Mouse (Mus musculus): ENCODE measurements around the gene Ing3. TPM values are rescaled to one million over a fixed set of nuclear protein-coding genes. Genes with fewer than 3 reads are reported as not detected.
A peak's percentile ranks its signal among the peaks of the same experiment; 100 is the strongest.

Gene Ing3
- polyA plus RNA-seq, 1 experiment from 2014 or later: 19.8 TPM

DNA sequence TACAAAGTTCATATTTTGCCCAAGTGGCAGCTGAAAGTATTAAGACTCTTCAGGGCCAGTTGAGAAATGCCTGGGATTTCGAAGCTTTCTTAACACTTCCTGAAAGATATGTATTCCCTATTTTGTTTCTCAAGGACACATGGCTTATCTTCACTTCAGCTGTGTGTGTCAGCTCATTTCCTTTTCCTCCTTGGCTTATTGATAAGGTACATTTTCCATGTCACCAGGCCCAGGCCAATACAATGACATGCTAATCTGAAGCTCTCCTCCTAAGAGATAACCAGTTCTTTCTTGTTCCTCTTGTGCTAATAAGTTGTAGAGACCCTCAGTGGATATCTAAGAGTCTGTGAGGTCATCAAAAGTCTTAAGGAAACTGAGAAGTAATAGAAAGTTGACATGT is 31.7 kb downstream of the Ing3 start:
- Histone ChIP-seq H3K9ac (ENCODE audit: low read length) (no peak overlapping the region), H3K4me2 (replicated peaks; ENCODE audit: low read depth) (no peak overlapping the region), H3K4me1 (replicated peaks; ENCODE audit: control insufficient read depth, insufficient read depth) (no peaks in the 10 kb centered on the region), H3K27me3 (ENCODE audit: control insufficient read depth, insufficient read depth, low read length) (no peaks in the 10 kb centered on the region), H3K36me3 (ENCODE audit: control insufficient read depth, insufficient read depth, low read length) (no peaks in the 10 kb centered on the region), H3K4me3 (ENCODE audit: low read depth, low read length) (no peak overlapping the region), H3K27ac (replicated peaks) (no peak overlapping the region), H3K9me3 (ENCODE audit: control insufficient read depth, low read length) (no peaks in the 10 kb centered on the region)
- TF ChIP-seq EP300 (optimal IDR thresholded peaks at IDR 0.05): no peak
- no peak for TF ChIP-seq CTCF (IDR thresholded peaks at IDR 0.05; ENCODE audit: low read depth)
- 81% methylated on average over 1 of the region's 1 CpGs for WGBS
- ATAC-seq (ENCODE audit: low FRiP score, low TSS enrichment) (no peak), DNase-seq (ENCODE audit: low spot score) (no peak)

DNA sequence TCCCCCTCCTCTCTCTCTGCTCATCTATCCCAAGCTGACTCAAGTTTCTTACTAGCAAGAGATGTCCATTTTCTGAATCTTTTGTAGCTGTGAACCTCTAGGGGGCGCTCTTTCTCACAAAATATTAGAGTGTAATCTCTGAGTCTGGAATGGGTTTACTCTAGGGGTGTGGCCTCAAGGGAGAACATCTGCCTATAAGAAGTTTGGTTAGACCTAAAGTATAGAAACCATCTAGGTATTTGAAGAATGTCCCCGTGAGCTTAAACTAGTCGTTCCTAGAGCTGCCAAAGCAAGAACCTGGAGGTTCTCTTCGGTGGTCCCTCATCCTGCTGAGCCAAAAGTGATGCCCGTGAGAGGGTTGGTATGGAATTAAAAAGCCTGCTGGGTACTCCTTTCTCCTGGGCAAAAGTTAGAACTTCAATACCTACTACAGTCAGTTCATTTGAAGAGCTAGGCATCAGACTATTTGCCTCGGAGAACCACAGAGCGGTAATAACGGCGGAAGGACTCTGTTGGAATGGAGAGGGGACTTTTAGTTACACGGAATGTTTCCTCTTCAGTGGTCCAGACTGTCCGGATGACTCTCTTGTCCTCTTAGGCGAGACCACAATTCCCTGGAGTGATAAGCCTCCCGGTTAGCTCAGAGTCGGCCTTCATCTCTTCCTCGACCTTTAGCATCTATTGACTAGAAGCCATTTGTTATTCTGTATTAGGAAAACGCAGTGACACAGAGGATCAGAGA is 35.8 kb downstream of the Ing3 start:
- Histone ChIP-seq H3K4me1 (replicated peaks; ENCODE audit: control insufficient read depth, insufficient read depth) (no peaks in the 10 kb centered on the region), H3K27ac (replicated peaks) (peak overlapping the region; percentile 87), H3K4me2 (replicated peaks; ENCODE audit: low read depth) (peak overlapping the region; percentile 78), H3K9me3 (ENCODE audit: control insufficient read depth, low read length) (no peaks in the 10 kb centered on the region), H3K4me3 (ENCODE audit: low read depth, low read length) (peak overlapping the region; percentile 51), H3K27me3 (ENCODE audit: control insufficient read depth, insufficient read depth, low read length) (no peaks in the 10 kb centered on the region), H3K36me3 (ENCODE audit: control insufficient read depth, insufficient read depth, low read length) (no peaks in the 10 kb centered on the region), H3K9ac (ENCODE audit: low read length) (peak overlapping the region; percentile 63)
- peak; percentile 27 for DNase-seq (ENCODE audit: low spot score)
- TF ChIP-seq CTCF (IDR thresholded peaks at IDR 0.05; ENCODE audit: low read depth) (peak; percentile 86), EP300 (optimal IDR thresholded peaks at IDR 0.05) (no peak)
- WGBS: 10% methylated on average over 16 of the region's 16 CpGs
- ATAC-seq (ENCODE audit: low FRiP score, low TSS enrichment): peak; percentile 70

DNA sequence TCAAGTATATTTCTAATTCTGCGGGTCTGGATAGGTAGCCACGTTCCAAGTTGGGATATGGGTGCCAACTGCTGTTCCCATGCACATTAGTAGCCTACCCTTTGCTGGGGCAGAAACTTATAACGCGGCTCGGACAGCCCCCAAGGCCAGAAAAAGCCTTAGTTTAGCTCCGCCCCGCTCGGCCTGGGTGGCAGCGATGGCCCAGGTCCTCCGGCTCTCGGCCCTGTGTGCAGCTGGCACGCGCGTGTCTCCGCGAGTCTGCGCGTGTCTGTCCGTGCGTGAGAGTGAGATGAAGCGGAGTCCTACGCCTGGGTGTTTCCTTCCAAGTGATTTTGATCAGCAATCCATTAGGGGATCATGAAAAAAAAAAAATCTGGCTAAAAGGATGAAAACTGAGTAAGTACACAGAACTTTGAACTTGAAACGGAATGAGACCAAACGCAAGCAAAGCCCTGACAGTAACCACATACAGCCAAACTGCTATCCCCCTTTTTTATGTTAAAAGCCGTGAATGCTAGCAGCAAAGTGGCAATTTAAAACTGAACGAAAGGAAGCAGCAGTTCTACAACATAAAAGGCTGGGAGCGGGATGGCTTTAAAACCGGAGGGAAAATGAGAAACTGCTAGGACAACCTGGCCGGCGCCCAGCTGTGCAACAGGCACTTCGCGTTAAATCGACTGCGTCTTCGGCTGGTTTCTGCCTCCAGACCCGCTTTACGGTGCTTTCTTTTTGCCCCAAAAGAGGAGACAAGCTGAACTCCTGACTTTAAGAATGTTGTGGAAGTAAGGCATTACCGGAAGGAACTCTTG is 36.6 kb downstream of the Ing3 start, which contains the start of gene Cped1:
Gene Cped1 (plus strand): TSS at position 185 of the 809 bp plus-strand sequence.
- peak within 1 kb of the TSS; percentile 51 for H3K4me3 ChIP-seq (ENCODE audit: low read depth, low read length)
- no peaks in the 10 kb centered on the region for H3K36me3 ChIP-seq (ENCODE audit: control insufficient read depth, insufficient read depth, low read length)
- peak within 1 kb of the TSS; percentile 87 for H3K27ac ChIP-seq (replicated peaks)
- peak; percentile 53 for DNase-seq (ENCODE audit: low spot score)
- peak within 1 kb of the TSS; percentile 63 for H3K9ac ChIP-seq (ENCODE audit: low read length)
- no peaks in the 10 kb centered on the region for H3K27me3 ChIP-seq (ENCODE audit: control insufficient read depth, insufficient read depth, low read length)
- no peaks in the 10 kb centered on the region for H3K4me1 ChIP-seq (replicated peaks; ENCODE audit: control insufficient read depth, insufficient read depth)
- under 1% methylated on average over 38 of the region's 38 CpGs for WGBS
- TF ChIP-seq CTCF (IDR thresholded peaks at IDR 0.05; ENCODE audit: low read depth) (no peak), EP300 (optimal IDR thresholded peaks at IDR 0.05) (no peak)
- peak within 1 kb of the TSS; percentile 78 for H3K4me2 ChIP-seq (replicated peaks; ENCODE audit: low read depth)
- no peaks in the 10 kb centered on the region for H3K9me3 ChIP-seq (ENCODE audit: control insufficient read depth, low read length)
- ATAC-seq (ENCODE audit: low FRiP score, low TSS enrichment): peak; percentile 78

DNA sequence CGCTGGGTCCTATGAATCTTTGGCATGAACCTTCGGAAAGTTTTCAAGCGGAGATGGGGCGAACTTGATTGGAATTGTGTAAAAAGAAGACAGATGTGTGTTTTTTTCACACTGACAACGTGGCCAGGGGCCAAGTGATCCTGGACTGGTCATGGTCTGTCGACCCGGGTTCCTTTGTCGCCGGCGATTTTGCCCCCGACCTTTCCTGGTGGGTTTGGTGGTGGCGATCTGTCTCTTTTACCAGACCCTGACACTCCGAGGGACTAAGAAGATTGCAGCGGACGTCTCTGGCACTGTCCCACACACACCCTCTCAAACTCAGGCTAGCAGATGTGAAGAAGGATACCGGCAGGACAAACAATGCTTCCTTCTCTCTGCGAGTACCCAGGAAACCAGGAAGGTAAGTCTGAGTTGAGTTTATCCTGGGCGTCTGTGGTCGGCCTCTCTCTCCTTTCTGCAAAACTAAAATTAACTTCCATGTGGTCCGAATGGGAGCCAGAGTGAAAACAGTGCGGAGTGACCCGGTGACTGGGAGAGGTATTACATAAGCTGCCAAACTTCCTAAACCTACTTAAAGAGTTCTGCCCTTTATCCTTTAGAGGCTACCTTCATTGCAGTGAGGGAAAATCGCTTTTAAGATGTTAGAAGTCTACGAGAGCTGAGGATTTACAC is 37.4 kb downstream of the Ing3 start:
- Histone ChIP-seq H3K4me3 (ENCODE audit: low read depth, low read length) (peak overlapping the region; percentile 51), H3K4me1 (replicated peaks; ENCODE audit: control insufficient read depth, insufficient read depth) (no peaks in the 10 kb centered on the region), H3K9me3 (ENCODE audit: control insufficient read depth, low read length) (no peaks in the 10 kb centered on the region), H3K36me3 (ENCODE audit: control insufficient read depth, insufficient read depth, low read length) (no peaks in the 10 kb centered on the region), H3K27ac (replicated peaks) (peak overlapping the region; percentile 87), H3K4me2 (replicated peaks; ENCODE audit: low read depth) (peak overlapping the region; percentile 78), H3K9ac (ENCODE audit: low read length) (peak overlapping the region; percentile 63), H3K27me3 (ENCODE audit: control insufficient read depth, insufficient read depth, low read length) (no peaks in the 10 kb centered on the region)
- ATAC-seq (ENCODE audit: low FRiP score, low TSS enrichment) (no peak), DNase-seq (ENCODE audit: low spot score) (no peak)
- 11% methylated on average over 24 of the region's 24 CpGs for WGBS
- no peak for TF ChIP-seq EP300 (optimal IDR thresholded peaks at IDR 0.05)
- TF ChIP-seq CTCF (IDR thresholded peaks at IDR 0.05; ENCODE audit: low read depth): no peak

DNA sequence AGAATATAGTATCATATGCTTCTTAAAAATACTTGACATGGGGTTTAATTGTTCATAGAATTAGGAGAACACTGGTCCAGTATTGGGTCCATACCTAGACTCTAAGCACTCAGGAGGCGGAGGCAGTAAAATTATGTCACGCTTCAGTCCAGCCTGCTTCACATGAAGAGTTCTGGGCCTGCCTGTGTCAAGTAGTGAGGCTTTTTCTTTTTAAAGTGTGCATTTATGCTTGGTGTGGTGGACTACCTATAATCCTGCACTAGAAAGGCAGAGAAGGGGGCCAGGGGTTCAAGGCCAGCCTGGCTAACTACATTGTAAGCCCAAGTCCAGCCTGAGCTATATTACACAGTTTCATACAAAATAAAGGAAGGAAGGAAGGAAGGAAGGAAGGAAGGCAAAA is 38.2 kb downstream of the Ing3 start:
- Histone ChIP-seq H3K4me1 (replicated peaks; ENCODE audit: control insufficient read depth, insufficient read depth) (no peaks in the 10 kb centered on the region), H3K27ac (replicated peaks) (no peak overlapping the region), H3K4me2 (replicated peaks; ENCODE audit: low read depth) (peak overlapping the region; percentile 78), H3K27me3 (ENCODE audit: control insufficient read depth, insufficient read depth, low read length) (no peaks in the 10 kb centered on the region), H3K9me3 (ENCODE audit: control insufficient read depth, low read length) (no peaks in the 10 kb centered on the region), H3K4me3 (ENCODE audit: low read depth, low read length) (peak overlapping the region; percentile 51), H3K9ac (ENCODE audit: low read length) (no peak overlapping the region; the same call in 1 of the 2 replicates), H3K36me3 (ENCODE audit: control insufficient read depth, insufficient read depth, low read length) (no peaks in the 10 kb centered on the region)
- DNase-seq (ENCODE audit: low spot score) (no peak), ATAC-seq (ENCODE audit: low FRiP score, low TSS enrichment) (no peak)
- WGBS: 59% methylated on average over 2 of the region's 2 CpGs
- TF ChIP-seq EP300 (optimal IDR thresholded peaks at IDR 0.05): no peak
- no peak for TF ChIP-seq CTCF (IDR thresholded peaks at IDR 0.05; ENCODE audit: low read depth)

All from stomach, postnatal 0 days (tissue).